Mouse (Mus musculus) gonadal fat pad, adult 2 months (tissue): ENCODE data around the gene Gm49358. TPM values are rescaled to one million over a fixed set of nuclear protein-coding genes. Genes with fewer than 3 reads are reported as not detected.

Experiments
- DNase-seq: peaks from one replicate; pipeline ENCODE4 v3.0.0-alpha.2; 2012; ENCODE audit warnings: low read depth
- polyA plus RNA-seq: library from polyadenylated mRNA; depleted of rRNA; stranded (reverse); fragments of >200 nt; gene quantifications from 2 replicates; pipeline ENCODE4 v1.2.3, GENCODE M21; 2012; rRNA removed

Gene Gm49358
- polyA plus RNA-seq, 1 experiment: not detected

- DNase-seq: no peak
These were observed 108.8 kb downstream of the Gm49358 start for GRCm38 (mm10) chr10:86872591-86872990.

DNA sequence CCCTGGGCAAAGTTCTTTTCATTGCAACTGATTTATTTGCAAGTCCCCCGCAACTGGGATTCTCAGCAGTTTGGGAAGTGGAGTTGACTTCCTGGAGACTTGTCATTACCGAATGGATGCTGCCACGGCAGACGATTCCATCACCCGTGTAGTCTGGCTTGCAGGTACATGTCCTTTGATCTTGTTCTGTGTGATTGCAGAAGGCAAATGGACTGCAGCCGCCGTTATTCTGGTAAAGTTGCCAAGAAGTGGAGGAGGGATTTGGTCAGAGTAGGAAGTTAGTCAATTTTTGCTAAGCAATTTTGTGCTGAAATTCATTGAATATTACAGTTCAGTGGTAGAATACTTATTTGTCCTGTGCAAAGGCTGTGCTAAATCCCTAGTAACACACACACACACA, 114.9 kb downstream of the Gm49358 start:
- no peak for DNase-seq

DNA sequence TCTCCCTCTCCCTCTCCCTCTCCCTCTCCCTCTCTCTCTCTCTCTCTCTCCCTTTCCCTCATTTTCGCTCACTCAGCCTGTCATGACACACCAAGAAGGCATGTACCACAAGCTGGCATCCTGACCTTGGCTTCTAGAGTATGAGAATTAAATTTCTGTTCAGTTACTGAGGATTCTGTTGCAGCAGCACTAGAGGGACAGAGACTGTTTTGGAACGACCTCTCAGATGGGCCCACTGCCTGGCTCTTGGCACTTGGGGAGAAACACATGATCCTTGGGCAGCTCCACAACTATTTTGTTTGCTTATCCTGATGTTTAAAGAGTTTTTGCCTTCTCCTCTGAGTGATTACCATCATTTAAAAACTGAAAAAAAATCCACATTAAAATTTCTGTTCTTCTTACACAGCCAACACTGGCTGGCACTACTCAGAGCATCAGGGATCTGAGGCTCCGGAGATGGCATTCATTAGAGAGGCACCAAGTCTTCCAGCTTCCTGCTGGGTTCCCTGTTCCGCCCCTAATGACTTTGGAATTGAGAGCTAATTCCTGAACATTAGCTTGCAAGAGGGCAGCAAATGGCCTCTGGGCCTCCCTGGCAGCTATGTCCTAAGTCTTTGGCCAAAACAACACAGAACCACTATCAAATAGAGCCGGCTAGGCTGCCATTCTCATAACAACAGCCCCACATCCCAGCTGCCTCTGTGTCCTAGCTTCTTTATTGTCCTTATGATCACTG, 116.5 kb downstream of the Gm49358 start:
- no peak for DNase-seq

DNA sequence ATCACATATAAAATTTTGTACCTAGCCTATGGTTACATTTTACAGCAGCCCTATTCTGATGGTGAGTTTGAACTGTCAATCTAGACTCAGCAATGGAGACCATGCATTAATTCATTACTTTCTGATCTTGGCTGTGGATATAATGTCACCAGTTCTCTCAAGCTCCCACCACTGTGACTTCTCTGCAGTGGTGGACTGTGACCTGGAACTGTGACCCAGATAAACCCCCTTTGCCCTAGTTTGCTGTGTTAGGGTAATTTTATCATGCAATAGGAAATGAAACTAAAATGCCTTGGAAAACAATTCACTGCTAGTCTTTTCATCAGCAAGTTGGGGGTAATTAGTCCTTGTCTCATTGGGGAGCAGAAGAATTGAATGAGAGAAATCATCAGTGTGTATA, 117.7 kb downstream of the Gm49358 start:
- no peak for DNase-seq

Other genes starting within 250 kb of the Gm49358 start
- 119 and 246 TPM in 2 replicates for gene Hsp90b1, start 58.5 kb upstream of the Gm49358 start, polyA plus RNA-seq
- gene Ttc41, start 58.2 kb upstream of the Gm49358 start, polyA plus RNA-seq: 2.0 and 2.1 TPM in 2 replicates
- gene Nt5dc3, start 15.0 kb downstream of the Gm49358 start, polyA plus RNA-seq: 15.5 and 19.5 TPM in 2 replicates
- gene Stab2, start 244.1 kb downstream of the Gm49358 start, polyA plus RNA-seq: 0.53 and 0.80 TPM in 2 replicates